Mouse (Mus musculus) midbrain, embryonic 14.5 days (tissue): ENCODE data around the gene Cwh43. TPM values are rescaled to one million over a fixed set of nuclear protein-coding genes. Genes with fewer than 3 reads are reported as not detected.

Experiments used
- ATAC-seq: fragments of 200-750 bp; cut with Nextera tagmentation; 2 replicates; pipeline ENCODE4 v1.8.0; 2017; ENCODE audit warnings: moderate number of reproducible peaks, moderate library complexity; ENCODE audit not compliant: low FRiP score, low TSS enrichment
- DNase-seq: peaks from one replicate; pipeline ENCODE4 v3.0.0-alpha.2; 2015
- H3K27ac ChIP-seq: fragments of 300-500 bp; sonication (generic); replicated peaks from 2 replicates; pipeline ENCODE4 v1.5.1; 2014; ENCODE audit warnings: mild to moderate bottlenecking, low read depth, low read length, moderate library complexity
- H3K27me3 ChIP-seq: fragments of 300-500 bp; sonication (generic); 2 replicates; pipeline ENCODE4 v1.6.1; 2014; ENCODE audit warnings: low read length, control low read depth, mixed read lengths; ENCODE audit not compliant: control insufficient read depth, insufficient read depth
- H3K36me3 ChIP-seq: fragments of 300-500 bp; sonication (generic); 2 replicates; pipeline ENCODE4 v1.6.1; 2014; ENCODE audit warnings: low read length, control low read depth; ENCODE audit not compliant: control insufficient read depth, insufficient read depth
- H3K4me1 ChIP-seq: fragments of 300-500 bp; sonication (generic); 2 replicates; pipeline ENCODE4 v1.6.1; 2014; ENCODE audit warnings: mild to moderate bottlenecking, antibody characterized with exemption, low read length, control low read depth; ENCODE audit not compliant: control insufficient read depth, insufficient read depth
- H3K4me2 ChIP-seq: fragments of 300-500 bp; sonication (generic); 2 replicates; pipeline ENCODE4 v1.6.1; 2014; ENCODE audit warnings: mild to moderate bottlenecking, low read length, moderate library complexity
- H3K4me3 ChIP-seq: fragments of 300-500 bp; sonication (generic); replicated peaks from 2 replicates; pipeline ENCODE4 v1.5.1; 2014; ENCODE audit warnings: low read depth, low read length
- H3K9ac ChIP-seq: fragments of 300-500 bp; sonication (generic); replicated peaks from 2 replicates; pipeline ENCODE4 v1.6.1; 2014; ENCODE audit warnings: mild to moderate bottlenecking, low read length, moderate library complexity
- H3K9me3 ChIP-seq: fragments of 300-500 bp; sonication (generic); 2 replicates; pipeline ENCODE4 v1.6.1; 2016; ENCODE audit warnings: low read length, control low read depth, mixed read lengths; ENCODE audit not compliant: control insufficient read depth
- WGBS: fragments of 180-500 bp; shearing (Covaris S2); extraction: QIAGEN DNeasy Blood & Tissue Kit; methylation state at CpG from one replicate; pipeline ENCODE4 v1.1.7; 2014; 5-methylcytosine and 5-hydroxymethylcytosine counted together
- polyA plus RNA-seq: library from polyadenylated mRNA; unstranded; fragments of >200 nt; fragmentation: Nextera tagmentation; extraction: Ambion mirVana; gene quantifications from 2 replicates; pipeline ENCODE4 v1.2.1, GENCODE M21; 2014

Gene Cwh43
- polyA plus RNA-seq, 1 experiment from 2014 or later: 0.38 TPM

DNA sequence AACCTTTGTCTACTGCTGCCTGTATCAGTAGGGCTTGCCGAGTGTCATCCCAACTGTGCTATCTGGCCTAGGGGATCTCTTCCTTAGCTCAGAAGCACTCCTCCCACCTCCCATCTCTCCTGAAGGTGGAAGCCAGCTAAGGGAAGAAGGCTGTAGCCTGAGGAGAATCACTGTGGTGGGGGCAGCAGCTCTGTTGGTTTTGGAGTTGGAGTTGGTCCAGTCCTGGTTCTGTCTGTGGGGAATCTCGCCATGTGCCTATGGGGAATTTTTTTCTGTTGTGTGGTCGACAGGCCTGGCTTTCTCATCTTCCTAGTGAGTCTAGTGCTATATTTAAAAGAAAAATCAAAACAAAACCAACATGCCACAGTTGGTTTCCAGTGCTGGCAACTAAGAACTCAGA lies 91.5 kb downstream of the Cwh43 start:
- WGBS: 85% methylated on average over 3 of the region's 3 CpGs
- Histone ChIP-seq H3K36me3 (no peaks in the 10 kb centered on the region), H3K4me3 (no peak overlapping the region), H3K9me3 (no peaks in the 10 kb centered on the region), H3K27ac (no peak overlapping the region), H3K4me2 (no peak overlapping the region), H3K9ac (no peak overlapping the region), H3K27me3 (no peaks in the 10 kb centered on the region), H3K4me1 (peaks cover 6% of the 10 kb centered on the region)
- DNase-seq (no peak), ATAC-seq (no peak)

DNA sequence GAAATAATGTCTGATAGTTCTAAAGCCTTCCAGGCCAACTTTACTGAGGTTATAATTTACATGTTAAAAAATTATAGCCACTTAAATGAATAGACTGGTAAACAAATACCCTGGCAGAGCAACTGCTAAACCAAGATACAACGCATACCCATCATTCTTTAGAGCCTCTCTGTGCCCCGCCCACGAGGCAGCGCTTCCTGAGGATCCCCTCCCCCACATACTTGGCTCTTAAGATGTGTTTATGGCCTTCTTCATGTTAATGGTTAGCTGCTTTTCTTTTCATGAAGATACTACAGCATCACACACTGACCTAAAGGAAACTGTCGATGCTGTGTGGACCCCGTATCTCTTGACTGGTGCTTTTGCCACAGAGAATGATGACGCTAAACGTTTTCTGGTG lies 92.7 kb downstream of the Cwh43 start:
- Histone ChIP-seq H3K9ac (no peak overlapping the region), H3K36me3 (no peaks in the 10 kb centered on the region), H3K27ac (no peak overlapping the region), H3K27me3 (no peaks in the 10 kb centered on the region), H3K4me2 (no peak overlapping the region), H3K4me3 (no peak overlapping the region), H3K4me1 (no peaks in the 10 kb centered on the region), H3K9me3 (no peaks in the 10 kb centered on the region)
- WGBS: 93% methylated on average over 8 of the region's 8 CpGs
- ATAC-seq (no peak), DNase-seq (no peak)

GRCm38 (mm10) chr5:73500867-73501440 lies 95.1 kb downstream of the Cwh43 start:
- Histone ChIP-seq H3K4me2 (no peak overlapping the region), H3K27me3 (no peaks in the 10 kb centered on the region), H3K27ac (no peak overlapping the region), H3K36me3 (no peaks in the 10 kb centered on the region), H3K4me3 (no peak overlapping the region), H3K9ac (no peak overlapping the region), H3K9me3 (no peaks in the 10 kb centered on the region), H3K4me1 (no peaks in the 10 kb centered on the region)
- WGBS: 84% methylated on average over 7 of the region's 7 CpGs
- DNase-seq (no peak), ATAC-seq (no peak)

DNA sequence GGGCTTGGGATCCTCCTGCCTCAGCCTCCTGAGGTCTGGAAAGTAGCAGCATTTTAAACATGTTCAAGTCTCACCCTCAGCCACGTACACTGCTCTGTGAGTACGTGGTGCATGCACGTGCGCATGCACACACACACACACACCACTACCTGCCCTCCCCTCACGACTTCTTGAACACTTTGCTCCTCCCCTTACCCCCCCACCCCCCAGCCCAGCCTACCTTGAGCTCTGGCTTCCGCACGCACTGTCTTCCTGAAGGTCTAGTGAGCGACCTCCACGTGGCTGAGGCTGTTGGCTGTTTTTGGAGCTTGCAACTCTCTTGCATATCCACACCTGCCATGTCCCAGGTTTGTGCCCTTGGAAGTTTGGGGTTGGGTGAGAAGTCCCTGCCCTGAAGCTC lies 96.5 kb downstream of the Cwh43 start:
- no peaks in the 10 kb centered on the region for H3K4me1 ChIP-seq
- 91% methylated on average over 9 of the region's 9 CpGs for WGBS
- no peak overlapping the region for H3K4me2 ChIP-seq
- H3K9ac ChIP-seq: no peak overlapping the region
- no peak for ATAC-seq
- no peaks in the 10 kb centered on the region for H3K36me3 ChIP-seq
- no peak overlapping the region for H3K27ac ChIP-seq
- no peaks in the 10 kb centered on the region for H3K27me3 ChIP-seq
- DNase-seq: no peak
- H3K9me3 ChIP-seq: no peaks in the 10 kb centered on the region
- H3K4me3 ChIP-seq: no peak overlapping the region

Other genes with a start within 250 kb of the Cwh43 start
- gene Fryl, start 149.5 kb upstream of the Cwh43 start, polyA plus RNA-seq: 45.3 and 48.5 TPM in 2 replicates
- 207 and 269 TPM in 2 replicates for gene Ociad1, start 113.3 kb upstream of the Cwh43 start, polyA plus RNA-seq
- gene Ociad2, start 65.0 kb upstream of the Cwh43 start, polyA plus RNA-seq: 18.3 and 19.4 TPM in 2 replicates
- gene Dcun1d4, start 74.9 kb downstream of the Cwh43 start, polyA plus RNA-seq: 41.7 and 62.2 TPM in 2 replicates
- gene Lrrc66, start 226.5 kb downstream of the Cwh43 start, polyA plus RNA-seq: not detected in 2 replicates
- 30.8 and 32.2 TPM in 2 replicates for gene Sgcb, start 241.7 kb downstream of the Cwh43 start, polyA plus RNA-seq
- 0.21 TPM in 1 of 2 replicates, not detected in the other for gene Spata18, start 245.3 kb downstream of the Cwh43 start, polyA plus RNA-seq